Mouse (Mus musculus) c-Kit-positive CD71-positive TER-119-positive erythroid progenitor cells, embryonic 14.5 days (primary cell): ENCODE data around the gene Xlr5b.
"Not testable (repeated sequence)": the region's sequence is repeated elsewhere in the genome, so short reads cannot be mapped to it uniquely, and the experiment has no call there.

ENCODE experiments used
- DNase-seq: peaks from one replicate; pipeline ENCODE4 v3.0.0-alpha.2; 2013; ENCODE audit warnings: low spot score

The Xlr5b gene

GRCm38 (mm10) chrX:73148496-73148895 is at the start of gene Xlr5b:
Gene Xlr5b, plus strand, starts transcription at chrX:73148796.
- not testable (repeated sequence) for DNase-seq

GRCm38 (mm10) chrX:73116747-73117146 is 31.8 kb upstream of the Xlr5b start, which contains the start of gene Gm14685:
Gene Gm14685, plus strand, starts transcription at chrX:73117047.
- DNase-seq = not testable (repeated sequence)

GRCm38 (mm10) chrX:73122859-73123829 is 25.5 kb upstream of the Xlr5b start:
- not testable (repeated sequence) for DNase-seq

GRCm38 (mm10) chrX:73143218-73143618 is 5.4 kb upstream of the Xlr5b start:
- not testable (repeated sequence) for DNase-seq

- DNase-seq = not testable (repeated sequence)
Observed at GRCm38 (mm10) chrX:73149350-73149749, 754 bp downstream of the Xlr5b start, which contains the start of gene DXBay18. Gene DXBay18, minus strand, starts transcription at chrX:73149450.

GRCm38 (mm10) chrX:73176889-73177288 is 28.3 kb downstream of the Xlr5b start, which contains the start of gene Spin2d:
Gene Spin2d, minus strand, starts transcription at chrX:73176989.
- not testable (repeated sequence) for DNase-seq

- not testable (repeated sequence) for DNase-seq
Observed at GRCm38 (mm10) chrX:73191934-73192333, 43.3 kb downstream of the Xlr5b start, which contains the start of gene Xlr3b. Gene Xlr3b, plus strand, starts transcription at chrX:73192207.
